Mouse (Mus musculus): ENCODE data around the gene Pirt.

GRCm38 (mm10) chr11:66961447-66962176 is 49.8 kb downstream of the Pirt start:
- TF ChIP-seq CTCF (IDR thresholded peaks at IDR 0.05; ENCODE audit: low read depth, low read length) (no peak), POLR2A (IDR thresholded peaks at IDR 0.05; ENCODE audit: extremely low read depth, insufficient read depth, low read length) (no peak)
